Mouse (Mus musculus): ENCODE results near the gene Agbl4.
A peak's percentile ranks its signal among the peaks of the same experiment; 100 is the strongest.

Gene Agbl4

DNA sequence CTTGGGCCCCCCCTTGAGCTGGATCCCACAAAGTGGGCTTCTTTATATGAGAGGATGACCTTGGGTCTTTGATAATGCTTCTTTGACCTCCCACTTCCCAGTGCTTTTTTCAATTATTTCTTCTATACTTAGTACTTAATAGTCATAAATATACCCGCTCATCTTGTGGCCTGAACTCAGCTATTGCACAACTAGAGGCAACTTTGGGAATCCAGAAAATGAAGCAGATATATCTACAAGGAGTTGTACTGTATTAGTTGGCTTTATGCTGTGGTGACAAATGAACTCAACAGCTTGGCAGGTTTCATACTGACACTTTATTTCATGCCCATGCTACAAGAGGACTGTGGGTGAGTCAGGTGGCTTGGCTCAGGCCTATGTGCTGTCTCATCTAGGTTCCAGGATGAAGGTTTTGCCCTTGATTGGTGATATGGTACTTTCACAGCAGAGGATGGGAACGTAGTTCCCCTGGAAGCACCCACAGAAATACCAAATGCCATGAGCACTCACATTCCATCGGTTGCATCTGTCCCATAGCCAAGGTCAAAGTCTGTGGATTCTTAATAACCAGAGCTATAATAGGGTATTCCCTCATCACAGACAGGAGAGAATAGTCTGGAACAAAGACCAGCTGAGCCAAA lies 1197.3 kb downstream of the Agbl4 start:
- DNase-seq, result no peak

DNA sequence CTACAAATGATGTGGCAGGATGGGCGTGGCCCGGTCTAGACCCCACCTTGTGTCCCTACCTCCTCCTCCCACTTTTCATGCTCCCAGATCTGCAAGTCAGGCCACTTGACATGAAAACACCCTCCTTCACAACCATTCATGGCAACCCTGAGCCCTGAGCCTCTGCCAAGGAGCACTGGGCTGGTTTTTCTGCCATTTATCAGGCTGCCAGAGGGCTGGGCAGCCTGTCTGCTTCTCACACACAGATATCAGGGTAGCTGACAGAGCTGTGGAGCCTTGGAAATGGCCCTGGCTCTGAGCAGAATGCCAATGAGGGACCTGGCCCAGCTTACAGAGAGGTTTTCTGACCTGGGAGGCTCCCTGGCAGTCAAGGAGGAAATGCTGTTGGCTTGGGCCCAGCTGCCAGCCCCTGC lies 1199.8 kb downstream of the Agbl4 start:
- peak; percentile 32 for DNase-seq

DNA sequence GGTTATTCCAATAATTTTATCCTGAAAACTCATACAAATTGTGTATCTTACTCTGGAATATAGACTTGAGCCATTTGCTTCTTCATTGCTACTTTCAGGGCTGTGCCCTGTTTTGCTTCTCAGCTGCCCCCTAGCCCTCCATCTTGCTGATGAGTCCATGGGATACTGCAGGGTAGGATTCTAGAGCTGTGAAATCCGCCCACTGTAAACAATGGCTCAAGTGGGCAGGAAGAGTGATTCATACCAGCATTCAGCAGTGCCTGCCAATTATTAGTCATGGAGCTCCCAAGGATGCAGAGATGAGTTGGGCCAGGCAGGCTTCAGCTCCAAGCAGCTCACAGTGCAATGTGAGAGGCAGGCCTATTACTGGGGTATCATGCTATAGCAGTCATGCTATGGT lies 1200.5 kb downstream of the Agbl4 start:
- DNase-seq, result peak; percentile 73

DNA sequence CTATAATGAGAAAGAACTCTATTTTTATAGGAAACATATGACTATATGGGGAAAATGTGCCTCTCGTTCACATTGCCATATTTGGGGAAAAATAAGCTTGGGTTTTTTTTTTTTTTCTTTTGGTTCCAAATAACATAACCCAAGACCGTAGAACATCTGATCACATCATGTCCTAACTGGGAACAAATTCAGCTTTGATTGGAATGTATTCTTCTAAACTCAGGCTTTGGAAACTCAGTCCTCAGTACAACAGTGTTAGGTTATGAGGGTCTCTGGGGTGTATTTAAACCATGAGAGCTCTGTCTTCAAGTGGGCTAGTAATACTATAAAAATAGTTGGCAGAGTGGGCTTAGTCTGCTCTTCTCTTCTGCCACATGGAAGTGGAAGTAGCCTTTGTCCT lies 1205.7 kb downstream of the Agbl4 start:
- DNase-seq, result no peak

DNA sequence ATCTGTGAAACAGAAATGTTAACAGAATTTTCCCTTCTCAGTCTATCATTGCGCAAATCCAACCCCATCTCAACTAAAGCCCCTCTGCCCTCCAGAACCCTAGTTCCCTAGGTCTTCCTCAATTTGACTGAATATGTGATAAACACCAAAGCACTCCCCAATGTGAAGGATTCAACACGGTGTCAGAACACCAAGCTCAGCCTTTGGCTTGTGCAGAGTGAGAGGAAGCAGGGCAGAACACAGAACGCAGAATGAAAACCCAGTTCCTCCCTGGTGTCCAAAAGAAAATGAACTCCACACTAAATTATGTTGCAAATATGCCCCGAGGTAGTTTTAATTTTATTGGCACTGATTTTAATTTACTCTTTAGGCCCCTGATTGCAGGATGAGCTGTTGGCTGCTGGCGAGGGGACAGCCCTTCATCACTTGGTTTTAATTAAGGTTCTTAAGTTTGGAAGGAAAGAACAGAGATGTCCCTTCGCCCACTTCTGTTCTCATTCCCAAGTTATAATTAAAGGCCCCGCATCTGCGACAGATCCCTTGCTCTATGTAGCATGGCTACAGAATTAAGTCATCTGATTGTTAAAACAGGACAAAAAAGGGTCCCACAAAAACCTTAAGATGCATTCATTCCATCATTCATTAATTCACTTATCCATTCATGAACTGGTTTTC lies 1210.5 kb downstream of the Agbl4 start:
- DNase-seq, result no peak

DNA sequence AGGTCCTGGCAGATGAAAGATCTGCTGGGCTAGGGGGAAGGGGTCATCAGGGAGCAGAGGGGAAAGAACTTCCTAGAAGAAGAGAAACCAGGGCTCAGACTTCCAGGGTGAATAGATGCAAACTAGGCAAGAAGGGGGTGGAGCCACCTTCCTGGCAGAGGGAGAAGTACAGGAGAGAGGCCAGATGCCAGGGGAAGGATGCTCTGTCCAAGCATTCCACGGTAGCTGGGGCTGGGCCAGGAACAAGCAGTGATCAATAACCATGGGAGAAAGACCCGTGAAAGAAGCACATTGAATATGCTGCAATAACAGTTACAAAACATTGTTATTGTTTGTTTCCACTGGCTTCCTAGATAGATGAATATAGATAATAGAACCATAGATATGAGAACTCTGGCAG lies 1224.4 kb downstream of the Agbl4 start:
- DNase-seq, result no peak

DNA sequence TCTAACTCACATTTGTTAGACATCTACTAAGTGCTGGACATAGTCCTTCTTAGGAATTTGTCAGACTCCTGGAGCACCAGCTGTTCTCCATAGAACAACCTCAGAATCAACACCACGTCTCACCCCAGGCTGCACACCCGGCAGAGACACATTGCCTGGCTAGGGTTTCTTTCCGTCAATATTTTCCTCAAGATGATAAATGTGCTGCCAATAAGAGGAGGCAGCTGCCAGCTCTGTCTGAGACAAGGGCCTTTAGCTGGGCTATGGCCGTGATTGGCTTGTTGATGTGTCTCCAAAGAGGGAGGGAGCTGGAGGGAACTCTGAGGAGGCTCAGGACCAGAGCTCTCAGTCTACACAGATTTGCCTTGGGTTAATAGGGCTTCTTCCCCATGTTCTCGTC lies 1227.5 kb downstream of the Agbl4 start:
- DNase-seq, result no peak

DNA sequence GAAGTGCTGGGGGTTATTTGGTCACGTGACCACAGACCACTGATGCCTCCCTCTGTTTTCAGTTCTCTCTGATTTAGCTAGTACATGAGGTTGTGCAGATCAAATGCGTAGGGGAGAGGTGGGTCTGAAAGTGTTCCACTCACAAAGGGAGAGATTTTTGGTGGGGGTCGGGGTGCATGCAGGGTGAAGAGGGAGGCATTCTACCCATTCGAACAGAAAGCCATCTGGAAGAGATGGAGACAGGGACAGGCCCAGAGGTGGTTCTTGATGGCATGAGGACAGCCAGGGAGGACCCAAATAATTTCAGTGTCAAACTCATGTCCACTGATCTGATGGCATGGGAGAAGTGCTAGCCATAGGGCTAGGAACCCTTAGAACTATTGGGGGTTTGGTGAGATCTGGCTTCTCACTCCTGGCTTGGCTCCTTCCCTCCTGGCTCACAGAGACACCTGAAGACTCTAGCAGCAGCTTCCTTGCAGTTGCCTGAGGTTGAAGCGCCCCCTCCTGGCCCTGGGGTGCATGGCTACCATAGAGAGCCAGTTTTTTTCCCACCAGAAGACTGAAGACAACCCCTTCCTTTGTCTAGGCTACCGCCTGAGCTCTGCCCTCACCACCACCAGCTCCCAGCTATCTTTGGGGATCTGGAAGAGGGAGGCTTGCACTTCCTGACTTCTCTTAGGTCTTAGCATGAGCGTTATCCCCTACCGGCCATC lies 1228.8 kb downstream of the Agbl4 start:
- peak; percentile 80 for DNase-seq

DNA sequence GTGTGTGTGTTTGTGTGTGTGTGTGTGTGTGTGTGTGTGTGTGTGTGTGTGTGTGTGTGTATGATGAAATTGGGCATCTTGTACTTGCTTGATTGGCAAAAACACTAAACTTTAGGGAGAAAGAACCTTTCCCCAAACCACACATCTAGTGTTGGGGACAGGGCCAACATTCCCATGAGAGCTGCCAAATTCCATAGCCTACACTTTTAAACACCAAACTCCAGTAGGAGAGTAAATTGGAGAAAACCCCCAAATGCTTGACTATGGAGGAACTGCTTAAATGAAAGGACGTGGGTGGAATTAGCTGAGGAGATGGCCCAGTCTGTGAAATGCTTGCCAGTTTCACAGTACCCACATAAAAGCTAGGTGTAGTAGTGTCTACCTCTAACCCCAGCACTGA lies 1235.2 kb downstream of the Agbl4 start:
- no peak for DNase-seq

DNA sequence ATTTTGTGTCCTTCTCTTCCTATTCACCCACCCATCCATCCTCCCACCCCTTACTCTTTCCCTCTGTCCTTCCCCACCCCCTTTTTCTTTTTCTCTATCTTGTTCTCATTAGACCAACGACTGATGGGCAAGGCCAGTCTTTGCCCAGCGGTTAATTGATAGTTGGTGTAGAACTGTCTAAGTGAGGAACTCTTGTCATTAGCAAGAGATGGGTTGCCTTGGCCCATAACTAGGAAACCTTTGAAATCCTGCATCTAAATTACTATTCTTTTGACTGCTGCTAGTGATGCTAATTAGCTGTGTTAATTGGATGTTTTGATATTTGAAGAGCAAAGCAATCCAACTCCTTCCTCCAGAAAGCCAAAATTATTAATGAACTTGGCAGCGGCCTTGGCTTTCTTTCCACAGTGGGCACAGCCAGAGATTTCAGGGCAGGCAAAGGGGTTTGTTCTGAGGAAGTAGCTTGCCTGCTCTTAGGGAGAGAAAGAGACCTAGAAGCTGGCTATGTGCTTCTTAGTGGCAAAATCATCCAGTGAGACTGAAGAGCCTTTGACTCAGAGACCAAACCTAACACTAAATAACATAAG lies 1238.2 kb downstream of the Agbl4 start:
- DNase-seq, result peak; percentile 27

DNA sequence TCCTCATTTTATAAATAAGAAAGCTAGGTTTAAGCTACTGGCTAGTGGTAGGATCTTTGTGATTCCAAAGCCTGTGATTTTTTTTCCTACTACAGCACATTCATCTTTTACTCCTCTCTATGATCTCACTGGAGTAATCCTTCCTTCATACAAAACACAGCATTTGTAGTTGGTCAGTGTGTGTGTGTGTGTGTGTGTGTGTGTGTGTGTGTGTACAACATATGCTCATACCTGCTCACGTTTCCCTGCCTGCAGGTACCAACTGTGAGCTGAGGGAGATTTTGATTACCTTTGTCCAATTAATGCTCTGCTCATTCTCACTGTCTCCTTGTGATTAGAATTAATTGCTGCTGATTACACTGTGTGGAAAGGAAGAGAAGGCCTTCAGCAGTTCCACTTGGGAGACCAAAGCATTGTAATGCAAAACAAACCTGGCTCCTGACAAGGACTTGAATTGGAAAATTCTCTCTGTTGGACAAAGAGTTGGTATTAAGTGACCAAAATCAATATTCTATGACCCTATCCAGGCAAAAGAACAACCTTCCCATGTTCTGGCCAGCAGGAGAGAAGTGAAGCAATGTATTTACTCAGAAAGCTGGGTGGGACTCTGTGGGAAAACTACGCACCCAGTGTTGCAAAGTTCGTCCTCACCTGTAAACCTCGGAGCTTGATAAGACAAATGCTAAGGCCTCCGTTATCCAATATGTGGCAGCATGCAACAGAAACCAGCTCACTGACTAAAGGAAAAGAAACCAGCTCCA lies 1241.7 kb downstream of the Agbl4 start:
- no peak for DNase-seq

DNA sequence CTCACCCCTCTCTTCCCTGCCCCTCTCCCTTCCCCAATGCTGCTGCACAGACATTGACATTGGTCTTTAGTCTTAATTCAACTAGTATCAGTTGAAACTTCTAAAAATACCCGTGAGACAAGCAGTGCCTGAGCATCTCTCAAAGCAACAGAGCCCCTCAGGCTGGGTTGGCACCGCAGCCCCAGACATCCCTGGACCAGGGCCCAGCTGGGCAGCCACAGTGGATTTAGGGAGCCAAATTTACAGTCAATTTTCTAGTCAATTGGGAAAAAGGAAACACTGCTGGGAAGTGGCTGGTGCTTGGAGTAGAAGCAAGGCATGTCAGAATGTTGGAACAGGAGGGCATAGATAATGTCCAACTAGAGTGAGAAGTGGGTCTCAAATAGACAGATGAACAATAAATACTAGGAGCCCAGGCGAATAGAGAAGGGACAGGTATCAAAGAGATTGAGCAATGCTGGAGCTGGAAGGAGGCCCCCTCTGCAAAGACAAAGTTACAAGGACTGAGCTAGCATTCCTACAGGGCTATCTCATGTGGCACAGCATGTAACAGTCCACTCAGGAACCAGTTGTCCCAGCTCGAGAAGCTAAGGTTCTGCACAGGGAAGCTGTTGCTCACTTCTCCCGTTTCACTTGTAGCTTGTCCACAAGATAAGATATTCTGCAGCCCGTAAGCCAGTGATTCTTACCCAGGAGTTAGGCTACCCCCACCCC lies 1247.8 kb downstream of the Agbl4 start:
- DNase-seq, result no peak

DNA sequence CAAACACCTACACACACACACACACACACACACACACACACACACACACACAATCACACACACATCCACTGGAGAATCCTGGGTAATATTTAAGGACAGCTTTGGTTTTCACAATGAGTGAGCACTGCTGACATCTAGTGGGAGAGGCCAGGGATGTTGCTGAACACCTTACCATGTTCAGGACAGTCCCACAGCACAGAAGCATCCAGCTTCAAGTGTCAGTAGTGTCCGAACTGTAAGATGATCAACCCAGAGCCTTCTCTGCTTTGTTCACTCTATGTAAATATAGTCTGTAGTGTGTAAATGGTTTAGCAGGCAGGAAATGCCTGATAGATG lies 1248.3 kb downstream of the Agbl4 start:
- DNase-seq, result peak; percentile 37

DNA sequence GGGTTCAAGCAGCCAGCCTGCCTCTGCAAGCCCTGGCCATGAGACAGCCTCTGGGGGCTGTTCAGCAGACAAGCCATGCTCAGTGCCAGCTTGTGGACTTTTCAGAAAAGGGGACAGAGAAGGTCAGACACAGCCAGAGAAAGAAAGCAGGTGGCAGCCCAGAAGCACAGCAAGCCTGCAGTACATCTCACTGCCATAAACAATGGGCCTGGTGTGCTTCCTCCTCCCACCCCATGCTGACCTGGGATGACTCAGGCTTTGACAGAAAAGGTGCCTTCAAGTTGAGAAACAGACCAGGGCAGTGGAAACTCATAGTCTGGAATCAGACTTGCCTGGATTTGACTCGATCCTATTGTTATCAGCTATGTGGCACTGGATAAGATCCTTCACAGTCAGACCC lies 1256.0 kb downstream of the Agbl4 start:
- no peak for DNase-seq

DNA sequence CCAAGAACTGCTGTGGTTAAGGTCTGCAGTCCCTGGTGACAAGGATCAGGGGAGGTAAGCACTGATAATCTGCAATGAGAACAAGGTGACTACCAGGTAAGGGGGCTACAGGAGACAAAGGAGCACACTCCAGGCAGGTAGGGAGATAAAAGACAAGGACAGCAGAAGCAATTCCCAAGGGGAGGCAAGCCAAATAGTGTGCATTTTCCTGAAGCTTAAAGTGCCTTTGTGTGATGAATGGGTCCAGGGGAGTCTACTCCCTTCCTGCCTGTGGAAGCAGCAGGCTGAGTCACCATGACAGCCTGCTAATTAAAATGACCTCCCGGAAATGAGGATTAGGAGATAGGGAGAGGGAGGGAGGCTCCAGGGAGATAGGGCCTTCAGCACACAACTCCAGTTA lies 1266.3 kb downstream of the Agbl4 start:
- DNase-seq, result no peak

DNA sequence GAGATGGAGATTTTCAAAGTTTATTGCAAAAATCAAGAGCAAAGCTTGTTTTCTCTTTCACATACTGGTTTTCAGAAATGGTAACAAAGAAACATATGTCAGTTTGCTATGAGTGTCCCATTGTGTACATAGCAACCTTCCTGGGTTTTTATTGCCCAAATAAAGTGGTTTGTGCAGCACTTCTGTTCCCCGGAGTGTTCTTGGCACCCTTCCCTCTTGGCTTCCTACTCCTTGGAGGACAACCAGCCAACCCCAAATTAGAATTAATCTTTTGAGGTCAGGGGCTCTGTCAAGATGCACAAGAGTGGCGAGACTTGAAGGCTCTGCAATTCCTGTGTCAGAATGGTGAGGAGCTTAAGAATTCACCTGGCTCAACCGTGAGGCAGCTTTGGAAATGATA lies 1266.7 kb downstream of the Agbl4 start:
- no peak for DNase-seq

DNA sequence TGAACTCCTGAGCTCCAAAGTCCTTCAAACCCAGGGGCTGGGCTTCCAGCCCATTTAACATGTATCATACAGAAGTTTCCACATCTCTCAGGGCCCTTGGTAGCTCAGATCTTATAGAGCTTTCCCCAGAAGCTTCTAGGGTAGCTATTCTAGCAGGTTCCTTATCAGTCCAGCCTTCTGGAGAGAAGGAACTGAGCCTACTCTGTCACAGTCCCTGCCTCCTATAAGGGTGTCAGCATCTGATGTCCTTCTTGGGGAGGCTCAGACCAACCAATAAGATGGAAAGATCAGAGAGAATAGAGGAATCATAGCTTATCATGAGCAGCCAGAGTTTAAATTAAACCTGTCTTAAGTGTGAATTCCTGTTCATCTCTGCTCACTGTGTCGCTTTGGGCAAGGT lies 1269.3 kb downstream of the Agbl4 start:
- DNase-seq, result no peak

DNA sequence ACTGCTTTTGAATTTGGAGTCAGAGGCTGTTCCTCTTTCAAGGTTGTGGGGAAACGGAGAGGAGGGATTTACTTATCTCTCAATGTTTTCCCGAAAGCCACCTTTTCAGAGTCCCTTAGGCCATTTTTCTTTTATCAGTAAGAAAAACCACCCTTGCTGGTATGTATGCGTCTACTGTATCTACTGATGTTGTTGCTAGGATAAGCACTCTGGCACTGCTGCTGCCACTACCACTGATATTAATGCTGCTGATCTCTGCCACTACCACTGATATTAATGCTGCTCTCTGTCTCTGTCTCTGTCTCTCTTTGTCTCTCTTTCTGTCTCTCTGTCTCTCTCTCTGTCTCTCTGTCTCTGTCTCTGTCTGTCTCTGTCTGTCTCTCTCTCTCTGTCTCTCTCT lies 1271.9 kb downstream of the Agbl4 start:
- DNase-seq, result no peak

DNA sequence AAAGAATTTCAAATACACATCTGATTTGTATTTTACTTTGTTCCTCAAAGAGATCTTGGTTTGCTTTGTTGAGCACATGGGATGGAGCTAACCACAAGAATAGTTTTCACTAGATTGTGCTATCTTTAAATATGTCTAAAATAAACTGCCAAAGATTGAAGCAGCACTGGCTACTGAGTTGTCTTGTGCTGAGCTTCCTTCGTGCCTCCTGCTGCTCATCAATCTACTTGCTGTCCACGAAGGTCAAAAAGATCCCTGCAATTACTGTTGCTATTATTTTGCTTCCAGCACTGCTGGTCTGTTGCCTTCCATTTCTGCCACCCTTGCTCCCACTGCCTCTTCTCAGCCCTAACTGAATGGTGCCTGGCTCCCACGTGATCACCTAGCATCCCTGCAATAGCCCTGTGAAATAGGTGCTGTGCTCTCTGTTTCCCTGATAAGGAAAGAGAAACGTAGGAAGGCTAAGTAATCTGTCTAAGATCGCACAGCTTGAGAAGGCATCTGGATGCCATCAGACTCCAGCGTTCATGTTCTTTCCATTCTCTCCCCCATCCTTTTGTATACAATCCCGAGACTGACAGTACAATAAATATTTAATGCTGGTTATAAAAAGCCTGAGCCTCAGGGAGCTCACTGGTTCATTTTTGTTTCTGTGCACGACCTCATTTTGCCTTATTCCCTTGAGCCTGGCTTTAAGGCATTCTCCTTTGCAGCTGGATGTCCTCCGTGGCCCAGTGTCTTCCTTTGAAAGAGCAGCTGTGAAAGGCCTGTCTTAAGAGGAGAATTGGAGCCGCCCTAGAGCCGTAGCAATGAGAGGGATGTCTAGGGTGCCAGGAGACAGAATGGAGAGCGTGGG lies 1273.3 kb downstream of the Agbl4 start:
- DNase-seq, result no peak

DNA sequence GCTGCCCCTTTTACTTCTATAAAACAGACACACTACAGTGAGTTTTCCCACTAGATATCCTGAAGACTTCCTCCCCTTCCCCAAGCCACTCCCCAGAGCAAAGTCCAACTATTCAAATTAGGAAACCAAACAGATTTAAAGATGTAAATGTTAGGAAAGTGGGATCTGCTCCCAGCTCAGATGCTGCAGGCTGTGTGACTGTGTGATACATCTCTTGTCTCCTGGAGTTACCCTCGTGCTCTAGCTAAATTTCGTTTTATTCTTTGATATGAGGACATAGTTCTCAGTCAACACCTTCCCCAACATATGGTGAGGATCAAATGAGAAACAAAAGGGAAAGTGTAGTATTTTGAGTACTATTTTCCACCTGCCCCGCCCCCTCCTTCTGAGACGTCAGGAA lies 1274.0 kb downstream of the Agbl4 start:
- no peak for DNase-seq

DNA sequence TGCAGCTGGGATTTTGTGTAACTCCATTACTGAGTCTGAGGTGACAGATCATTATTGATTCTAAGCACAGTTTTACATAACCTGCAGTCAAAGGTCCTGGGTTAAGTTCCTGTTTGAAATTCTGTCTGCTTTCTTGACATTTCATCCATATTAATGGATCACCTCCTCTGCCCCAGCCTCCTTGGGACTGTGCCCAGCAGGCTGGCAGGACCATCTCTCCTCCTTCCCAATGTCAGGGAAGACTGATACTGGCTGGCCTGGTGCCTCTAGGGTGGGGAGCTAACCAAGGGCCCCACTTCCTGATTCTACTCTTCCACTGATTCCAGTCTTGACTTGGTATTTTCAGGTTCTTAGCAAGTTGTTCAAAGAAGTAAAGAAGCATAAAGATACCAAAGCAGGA lies 1276.4 kb downstream of the Agbl4 start:
- DNase-seq, result no peak

DNA sequence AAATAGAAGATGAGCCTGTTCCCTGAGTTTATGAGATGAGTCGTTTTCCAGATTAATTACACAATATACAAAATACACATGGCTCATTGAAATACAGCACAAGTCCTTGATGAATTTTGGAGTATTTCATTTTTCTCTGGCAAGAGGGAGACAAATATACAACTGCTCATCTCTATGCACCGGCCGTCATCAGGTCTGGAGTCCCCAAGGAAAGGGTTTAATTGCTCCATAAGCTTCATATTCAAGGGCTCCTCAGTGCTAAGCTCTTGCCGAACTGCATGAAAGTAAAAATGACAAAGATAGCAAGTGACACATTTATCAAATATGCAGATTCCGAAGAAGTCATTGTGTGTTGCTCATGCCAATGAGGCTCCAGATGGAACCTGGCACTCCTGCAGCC lies 1284.5 kb downstream of the Agbl4 start:
- DNase-seq, result no peak
